Mouse (Mus musculus): ENCODE data around the gene Arrdc2.

Arrdc2 gene

GRCm38 (mm10) chr8:70786291-70787050 lies 53.0 kb downstream of the Arrdc2 start:
- DNase-seq (ENCODE audit: low read depth): no peak
